Mouse (Mus musculus) natural killer cell, adult 2 months (primary cell): Measurements from ENCODE around the gene Id1.

ENCODE experiments used
- DNase-seq, 2 experiments: peaks; one replicate each; pipeline ENCODE4 v3.0.0; 2022; ENCODE audit warnings: low spot score in 2 of 2

The Id1 gene

GRCm38 (mm10) chr2:152783241-152783640 lies 47.2 kb downstream of the Id1 start:
- no peak for DNase-seq

DNA sequence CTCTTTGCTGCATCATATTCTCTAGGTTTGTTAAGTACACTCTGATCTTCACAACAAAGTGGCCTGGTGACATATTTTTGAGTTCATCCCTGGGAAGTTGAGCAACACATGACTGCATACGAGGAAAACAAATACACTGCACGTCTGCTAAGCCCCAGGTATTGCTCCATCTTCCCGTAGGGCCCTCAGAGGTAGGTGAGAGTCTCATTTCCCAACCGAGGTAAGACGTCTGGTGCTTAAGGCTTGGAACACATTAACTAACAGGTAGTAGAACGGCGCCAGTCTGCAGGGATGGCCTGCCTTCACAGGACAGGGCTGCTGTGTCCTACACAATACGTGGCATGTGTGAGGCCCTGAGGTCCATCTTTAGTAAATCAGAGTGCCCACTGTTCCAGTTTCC lies 48.6 kb downstream of the Id1 start:
- no peak for DNase-seq

GRCm38 (mm10) chr2:152785446-152786350 lies 49.6 kb downstream of the Id1 start:
- DNase-seq, result no peak
